Mouse (Mus musculus): ENCODE data around the gene Guk1. TPM values are rescaled to one million over a fixed set of nuclear protein-coding genes. Genes with fewer than 3 reads are reported as not detected.
"Not testable (repeated sequence)": the region's sequence is repeated elsewhere in the genome, so short reads cannot be mapped to it uniquely, and the experiment has no call there.

Gene Guk1
- polyA plus RNA-seq, 1 experiment from 2014 or later: 101 TPM

DNA sequence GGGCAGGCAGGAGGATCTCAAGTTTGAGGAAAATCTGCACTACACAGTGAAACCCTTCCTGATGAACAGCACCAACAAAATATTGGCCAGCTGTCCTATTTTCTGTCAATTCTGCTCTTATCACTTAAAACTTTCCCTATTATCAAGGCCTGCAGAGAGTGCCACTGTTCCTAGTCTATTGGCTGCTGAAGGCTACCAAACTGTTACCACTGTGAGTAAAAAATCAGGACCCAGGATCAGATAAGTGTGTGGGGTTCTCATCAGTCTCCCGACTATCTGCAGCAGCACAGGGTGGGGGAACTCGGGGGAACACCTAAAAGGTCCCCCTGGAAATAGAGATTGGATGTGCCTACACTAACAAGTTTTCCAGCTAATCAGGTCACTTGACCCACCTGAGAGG is 33.2 kb upstream of the Guk1 start:
- Histone ChIP-seq H3K4me2 (peak overlapping the region; percentile 49), H3K27me3 (replicated peaks) (no peaks in the 10 kb centered on the region), H3K4me1 (replicated peaks) (peaks cover 69% of the 10 kb centered on the region), H3K36me3 (no peaks in the 10 kb centered on the region; the same call in 1 of the 2 replicates), H3K27ac (ENCODE audit: poor library complexity, severe bottlenecking) (no peak overlapping the region), H3K9ac (no peak overlapping the region; the same call in 1 of the 2 replicates), H3K9me3 (replicated peaks) (no peaks in the 10 kb centered on the region), H3K4me3 (0 out of 2 replicates have a peak overlapping the region, but pooled peaks have one; percentile 21)
- no peak for ATAC-seq (ENCODE audit: insufficient number of reproducible peaks, low FRiP score)
- WGBS: 38% methylated on average over 2 of the region's 2 CpGs

DNA sequence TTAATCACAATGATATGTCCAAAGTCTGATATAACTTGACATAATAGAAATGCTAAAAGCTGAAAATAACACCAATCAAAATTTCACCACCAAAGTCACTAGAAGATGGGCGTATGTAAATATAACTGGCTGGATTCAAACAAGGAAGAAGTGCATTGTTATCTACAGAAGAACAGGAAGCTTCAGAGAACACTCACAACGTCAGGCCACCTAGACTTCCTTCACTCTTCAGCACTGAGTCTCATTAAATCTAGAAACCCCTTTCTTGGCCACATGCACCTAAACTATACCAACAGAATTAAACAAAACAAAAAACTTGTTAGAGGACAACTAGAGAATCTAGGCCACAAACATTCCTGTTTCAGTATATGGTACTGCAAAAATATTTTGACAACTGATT is 32.5 kb upstream of the Guk1 start:
- no peak overlapping the region for H3K4me3 ChIP-seq
- 41% methylated on average over 2 of the region's 2 CpGs for WGBS
- peaks cover 71% of the 10 kb centered on the region for H3K4me1 ChIP-seq (replicated peaks)
- ATAC-seq (ENCODE audit: insufficient number of reproducible peaks, low FRiP score): no peak
- no peaks in the 10 kb centered on the region for H3K9me3 ChIP-seq (replicated peaks)
- H3K27me3 ChIP-seq (replicated peaks): no peaks in the 10 kb centered on the region
- H3K4me2 ChIP-seq: no peak overlapping the region; the same call in 1 of the 2 replicates
- no peak overlapping the region for H3K27ac ChIP-seq (ENCODE audit: poor library complexity, severe bottlenecking)
- H3K9ac ChIP-seq: no peak overlapping the region
- peaks cover 3% of the 10 kb centered on the region for H3K36me3 ChIP-seq

DNA sequence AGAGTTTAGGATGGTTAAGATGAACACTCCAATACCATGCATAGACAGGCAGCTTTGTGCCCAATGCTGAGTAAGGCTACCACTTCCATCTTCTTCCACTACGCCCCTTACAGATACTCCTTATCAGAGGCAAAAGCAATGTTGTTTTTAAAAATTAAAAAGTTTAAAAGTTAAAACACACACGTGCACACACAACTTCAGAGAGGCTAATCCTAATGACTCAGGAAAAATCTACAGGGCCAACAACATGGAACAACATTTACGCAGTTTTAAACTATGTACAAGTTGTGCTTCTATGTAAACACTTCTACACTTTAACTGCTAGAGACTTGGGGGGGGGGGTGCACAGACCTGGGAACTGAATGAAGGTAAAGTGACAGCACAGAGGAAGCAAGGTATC is 32.0 kb upstream of the Guk1 start:
- H3K4me3 ChIP-seq: no peak overlapping the region
- no peak overlapping the region for H3K27ac ChIP-seq (ENCODE audit: poor library complexity, severe bottlenecking)
- no peaks in the 10 kb centered on the region for H3K27me3 ChIP-seq (replicated peaks)
- no peak for ATAC-seq (ENCODE audit: insufficient number of reproducible peaks, low FRiP score)
- H3K9ac ChIP-seq: no peak overlapping the region
- H3K9me3 ChIP-seq (replicated peaks): no peaks in the 10 kb centered on the region
- peaks cover 6% of the 10 kb centered on the region for H3K36me3 ChIP-seq
- WGBS: 87% methylated on average over 3 of the region's 3 CpGs
- H3K4me2 ChIP-seq: peak overlapping the region; percentile 6
- H3K4me1 ChIP-seq (replicated peaks): peaks cover 73% of the 10 kb centered on the region

DNA sequence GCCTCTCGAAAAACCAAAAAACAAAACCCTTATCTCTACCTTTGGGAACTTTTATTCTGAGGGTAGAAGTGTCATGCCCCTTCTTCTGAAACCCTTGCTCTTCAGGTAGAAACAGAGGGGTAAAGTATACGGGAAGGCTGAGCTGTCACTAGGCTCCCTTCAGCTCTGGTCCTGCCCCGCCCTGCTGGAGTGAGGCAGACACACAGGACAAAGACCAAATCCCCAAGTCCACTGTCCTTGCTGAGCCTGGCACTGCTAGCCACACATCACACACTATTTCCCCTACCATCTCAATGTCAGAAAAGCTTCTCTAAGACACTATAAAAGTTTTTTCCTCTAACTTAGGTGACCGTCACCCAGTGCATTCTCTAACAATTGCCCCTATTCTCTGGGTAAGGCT is 30.3 kb upstream of the Guk1 start:
- H3K4me2 ChIP-seq: no peak overlapping the region
- no peaks in the 10 kb centered on the region for H3K9me3 ChIP-seq (replicated peaks)
- H3K27ac ChIP-seq (ENCODE audit: poor library complexity, severe bottlenecking): no peak overlapping the region
- peaks cover 83% of the 10 kb centered on the region for H3K4me1 ChIP-seq (replicated peaks)
- no peak overlapping the region for H3K9ac ChIP-seq
- no peak overlapping the region for H3K4me3 ChIP-seq
- 81% methylated on average over 4 of the region's 4 CpGs for WGBS
- no peak for ATAC-seq (ENCODE audit: insufficient number of reproducible peaks, low FRiP score)
- H3K27me3 ChIP-seq (replicated peaks): no peaks in the 10 kb centered on the region
- H3K36me3 ChIP-seq: peaks cover 13% of the 10 kb centered on the region

DNA sequence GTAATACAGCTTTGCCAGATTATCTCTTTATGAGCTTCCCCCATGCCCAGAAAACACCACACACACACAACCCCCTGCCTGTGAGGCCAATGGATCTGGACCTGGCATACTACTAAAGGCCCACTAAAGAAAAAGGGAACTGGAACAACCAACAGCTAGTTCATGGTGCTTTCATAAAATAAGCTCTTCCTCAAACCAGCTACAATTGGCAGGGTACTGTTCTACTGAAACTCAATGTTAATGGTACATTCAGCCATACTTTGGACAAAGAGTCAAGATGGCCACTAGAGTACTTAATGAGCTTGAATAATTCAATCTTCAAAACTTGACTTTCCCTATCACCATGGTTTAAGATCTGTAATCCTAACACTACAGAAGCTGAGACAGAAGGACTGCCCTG is 29.6 kb upstream of the Guk1 start:
- ATAC-seq (ENCODE audit: insufficient number of reproducible peaks, low FRiP score): no peak
- H3K4me1 ChIP-seq (replicated peaks): peaks cover 86% of the 10 kb centered on the region

DNA sequence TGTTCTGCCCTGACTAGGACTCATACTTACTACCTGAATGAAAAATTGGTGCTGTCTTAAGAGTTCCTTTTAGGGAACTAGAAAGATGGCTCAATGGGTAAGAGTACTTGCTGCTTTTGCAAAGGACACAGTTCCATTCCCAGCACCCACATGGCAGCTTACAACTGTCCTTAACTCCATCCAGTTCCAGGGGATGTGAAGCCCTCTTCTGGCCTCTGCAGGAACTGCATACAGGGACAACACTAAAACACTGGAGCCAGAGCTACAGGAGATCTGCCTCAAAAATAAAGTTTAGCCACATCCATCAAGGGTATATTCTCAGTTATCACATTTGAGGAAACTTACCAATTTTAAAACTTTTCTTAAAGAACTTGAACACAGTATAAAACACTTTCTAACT is 27.1 kb upstream of the Guk1 start:
- Histone ChIP-seq H3K27ac (ENCODE audit: poor library complexity, severe bottlenecking) (no peak overlapping the region), H3K4me2 (no peak overlapping the region), H3K27me3 (replicated peaks) (no peaks in the 10 kb centered on the region), H3K4me3 (no peak overlapping the region), H3K36me3 (peaks cover 33% of the 10 kb centered on the region), H3K9ac (no peak overlapping the region), H3K4me1 (replicated peaks) (peaks cover 73% of the 10 kb centered on the region), H3K9me3 (replicated peaks) (no peaks in the 10 kb centered on the region)
- ATAC-seq (ENCODE audit: insufficient number of reproducible peaks, low FRiP score): no peak

More for the DNA sequence above, 29.6 kb upstream of the Guk1 start:
- Histone ChIP-seq H3K4me2 (no peak overlapping the region), H3K9ac (no peak overlapping the region), H3K9me3 (replicated peaks) (no peaks in the 10 kb centered on the region), H3K27ac (ENCODE audit: poor library complexity, severe bottlenecking) (no peak overlapping the region), H3K4me3 (no peak overlapping the region), H3K36me3 (peaks cover 18% of the 10 kb centered on the region), H3K27me3 (replicated peaks) (no peaks in the 10 kb centered on the region)

DNA sequence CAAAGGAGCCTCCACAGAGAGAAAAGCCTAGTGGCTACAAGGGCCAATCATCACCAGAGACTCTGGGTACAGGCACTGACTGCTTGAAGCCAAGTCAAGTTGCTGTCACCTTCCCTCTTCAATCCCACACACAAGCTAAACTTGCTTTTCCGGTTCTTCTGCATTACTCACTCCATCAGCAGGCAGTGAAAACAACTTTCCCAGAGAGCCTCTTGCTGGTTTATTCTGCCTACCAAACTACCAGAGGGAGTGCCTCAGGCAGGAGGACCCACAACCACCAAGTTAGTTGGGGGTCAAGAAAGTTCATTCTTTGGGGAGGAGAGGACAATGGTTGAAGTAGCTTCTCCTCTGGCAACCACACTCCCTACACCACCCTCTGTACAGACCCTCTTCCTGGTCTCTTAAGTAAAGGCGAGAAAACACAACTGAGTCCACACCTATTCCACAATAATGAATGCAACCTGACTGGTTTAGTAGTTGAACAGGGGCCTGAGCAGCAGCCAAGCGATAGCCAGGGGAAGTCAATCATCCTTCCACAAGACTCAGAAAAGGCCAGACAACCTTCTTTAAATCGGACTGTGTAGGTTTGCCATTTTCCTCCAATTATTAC is 26.5 kb upstream of the Guk1 start:
- Histone ChIP-seq H3K4me1 (replicated peaks) (peaks cover 73% of the 10 kb centered on the region), H3K4me2 (no peak overlapping the region)
- no peak for ATAC-seq (ENCODE audit: insufficient number of reproducible peaks, low FRiP score)

DNA sequence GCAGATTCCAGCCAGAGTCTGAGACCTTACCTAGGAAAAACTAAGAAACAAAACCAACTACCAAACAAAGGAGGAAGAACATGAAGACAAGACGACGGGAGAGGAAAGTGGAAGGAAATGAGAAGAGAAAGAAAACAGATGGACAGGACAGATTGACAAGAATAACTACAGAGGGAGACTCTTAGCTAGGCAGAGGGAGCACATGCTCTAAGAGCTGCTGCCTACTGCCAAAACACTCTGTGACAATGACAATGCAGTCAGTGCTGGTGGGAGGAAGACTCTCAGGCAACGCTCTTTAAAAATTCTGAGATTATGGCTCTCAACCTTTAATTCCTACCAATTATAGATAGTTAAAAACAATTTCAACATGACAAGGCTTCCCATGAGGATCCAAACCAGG is 24.9 kb upstream of the Guk1 start:
- peaks cover 49% of the 10 kb centered on the region for H3K36me3 ChIP-seq
- no peaks in the 10 kb centered on the region for H3K27me3 ChIP-seq (replicated peaks)

More for the DNA sequence above, 26.5 kb upstream of the Guk1 start:
- no peaks in the 10 kb centered on the region for H3K9me3 ChIP-seq (replicated peaks)
- H3K9ac ChIP-seq: no peak overlapping the region
- peaks cover 35% of the 10 kb centered on the region for H3K36me3 ChIP-seq
- WGBS: 83% methylated on average over 4 of the region's 4 CpGs
- no peaks in the 10 kb centered on the region for H3K27me3 ChIP-seq (replicated peaks)
- H3K27ac ChIP-seq (ENCODE audit: poor library complexity, severe bottlenecking): no peak overlapping the region
- H3K4me3 ChIP-seq: no peak overlapping the region

DNA sequence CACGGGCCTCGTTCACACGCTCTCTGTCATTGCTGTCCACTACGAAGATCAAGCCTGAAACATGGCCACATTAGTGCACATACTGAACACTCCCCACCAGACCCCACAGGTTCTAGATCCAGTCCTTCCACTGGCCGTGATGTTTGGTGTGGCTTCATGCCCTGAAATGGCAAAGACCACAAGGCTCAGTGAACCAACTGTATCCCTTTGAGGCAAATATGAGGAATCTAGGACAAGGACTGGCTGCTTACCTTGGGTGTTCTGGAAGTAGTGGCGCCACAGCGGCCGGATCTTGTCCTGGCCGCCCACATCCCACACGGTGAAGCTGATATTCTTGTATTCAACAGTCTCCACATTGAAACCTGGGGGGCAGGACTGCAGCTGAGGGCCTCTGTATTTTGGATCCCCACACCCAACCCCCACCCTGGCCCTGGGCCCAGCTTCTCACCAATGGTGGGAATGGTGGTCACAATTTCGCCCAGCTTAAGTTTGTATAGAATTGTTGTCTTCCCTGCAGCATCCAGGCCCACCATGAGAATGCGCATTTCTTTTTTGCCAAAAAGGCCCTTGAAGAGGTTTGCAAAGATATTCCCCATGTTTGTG is 21.0 kb upstream of the Guk1 start:
- Histone ChIP-seq H3K9me3 (replicated peaks) (no peaks in the 10 kb centered on the region), H3K9ac (no peak overlapping the region), H3K4me2 (no peak overlapping the region), H3K27ac (ENCODE audit: poor library complexity, severe bottlenecking) (no peak overlapping the region), H3K27me3 (replicated peaks) (no peaks in the 10 kb centered on the region), H3K4me3 (no peak overlapping the region), H3K4me1 (replicated peaks) (peaks cover 59% of the 10 kb centered on the region), H3K36me3 (peaks cover 66% of the 10 kb centered on the region)
- 92% methylated on average over 12 of the region's 12 CpGs for WGBS
- ATAC-seq (ENCODE audit: insufficient number of reproducible peaks, low FRiP score): no peak

More for the DNA sequence above, 24.9 kb upstream of the Guk1 start:
- Histone ChIP-seq H3K9me3 (replicated peaks) (no peaks in the 10 kb centered on the region), H3K4me2 (no peak overlapping the region), H3K9ac (no peak overlapping the region), H3K4me1 (replicated peaks) (peaks cover 71% of the 10 kb centered on the region), H3K4me3 (no peak overlapping the region), H3K27ac (ENCODE audit: poor library complexity, severe bottlenecking) (no peak overlapping the region)
- WGBS: 66% methylated on average over 3 of the region's 3 CpGs
- no peak for ATAC-seq (ENCODE audit: insufficient number of reproducible peaks, low FRiP score)

DNA sequence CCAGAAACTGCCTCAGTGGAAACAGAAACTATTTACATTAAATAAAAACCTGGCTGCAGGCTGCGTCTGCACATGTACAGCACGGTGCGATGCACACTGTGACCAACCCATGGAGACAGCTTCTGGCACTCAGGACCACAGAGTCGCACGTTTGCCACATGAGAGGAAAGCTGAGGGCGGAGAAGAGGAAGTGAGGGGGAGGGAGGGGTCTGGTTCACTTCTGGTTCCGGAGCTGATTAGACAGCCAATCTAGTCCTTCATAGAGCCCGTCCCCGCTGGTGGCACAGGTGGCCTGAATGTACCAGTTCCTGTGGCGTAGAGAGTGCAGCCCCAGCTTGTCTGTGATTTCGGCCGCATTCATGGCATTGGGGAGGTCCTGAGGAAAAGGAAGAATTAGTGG is 20.3 kb upstream of the Guk1 start:
- H3K27me3 ChIP-seq (replicated peaks); H3K4me2 ChIP-seq; H3K4me3 ChIP-seq; H3K27ac ChIP-seq (ENCODE audit: poor library complexity, severe bottlenecking); ATAC-seq (ENCODE audit: insufficient number of reproducible peaks, low FRiP score); H3K9me3 ChIP-seq (replicated peaks); H3K9ac ChIP-seq: not testable (repeated sequence)
- Histone ChIP-seq H3K4me1 (replicated peaks) (peaks cover 54% of the 10 kb centered on the region), H3K36me3 (peaks cover 62% of the 10 kb centered on the region)
- 67% methylated on average over 12 of the region's 12 CpGs for WGBS

DNA sequence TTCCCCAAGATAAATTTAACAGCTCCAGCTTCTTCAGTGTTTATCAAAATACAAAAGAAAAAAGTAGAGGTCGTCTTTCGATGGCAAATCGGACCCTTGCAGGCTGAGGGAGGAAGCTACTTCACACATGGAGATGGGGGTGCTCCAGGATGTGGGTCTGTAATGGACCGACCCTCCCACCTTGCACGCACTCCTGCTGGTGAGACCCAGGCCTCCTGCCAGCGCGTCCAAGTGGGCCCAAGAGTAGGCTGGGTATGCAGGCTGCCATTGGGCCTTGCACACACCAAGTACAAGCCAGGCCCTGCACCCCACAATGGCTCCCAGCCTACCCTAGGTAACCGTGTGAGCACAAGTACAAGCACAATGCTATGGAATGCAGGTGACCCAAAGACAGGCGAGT is 19.5 kb upstream of the Guk1 start:
- not testable (repeated sequence) for H3K27me3 ChIP-seq (replicated peaks); H3K4me3 ChIP-seq; H3K9ac ChIP-seq; H3K9me3 ChIP-seq (replicated peaks); H3K27ac ChIP-seq (ENCODE audit: poor library complexity, severe bottlenecking); H3K4me2 ChIP-seq; ATAC-seq (ENCODE audit: insufficient number of reproducible peaks, low FRiP score)
- 86% methylated on average over 9 of the region's 9 CpGs for WGBS
- Histone ChIP-seq H3K36me3 (peaks cover 63% of the 10 kb centered on the region), H3K4me1 (replicated peaks) (peaks cover 46% of the 10 kb centered on the region)

DNA sequence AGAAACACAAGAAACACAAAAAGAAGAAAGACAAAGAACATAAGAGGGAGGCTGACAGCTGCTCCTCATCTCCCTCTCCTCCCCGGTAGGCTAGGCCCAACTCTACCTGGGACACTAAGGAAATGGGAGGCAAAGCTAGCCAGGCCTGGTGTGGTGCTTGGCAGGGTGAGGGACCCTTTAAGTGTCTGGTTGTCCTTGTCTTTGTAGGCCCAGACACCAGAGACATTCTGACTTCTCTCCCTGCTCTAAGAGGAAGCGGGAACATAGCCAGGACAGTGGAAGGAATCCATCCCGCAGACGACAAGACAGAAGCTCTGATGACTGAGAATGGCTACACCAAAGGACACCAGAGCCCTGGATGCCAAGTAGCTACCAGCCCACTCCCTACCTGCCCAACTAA is 18.0 kb upstream of the Guk1 start:
- H3K36me3 ChIP-seq: peaks cover 70% of the 10 kb centered on the region
- peaks cover 44% of the 10 kb centered on the region for H3K4me1 ChIP-seq (replicated peaks)
- 76% methylated on average over 4 of the region's 4 CpGs for WGBS
- ATAC-seq (ENCODE audit: insufficient number of reproducible peaks, low FRiP score): no peak
- H3K27me3 ChIP-seq (replicated peaks): no peaks in the 10 kb centered on the region
- H3K9ac ChIP-seq: no peak overlapping the region
- H3K4me3 ChIP-seq: no peak overlapping the region
- no peak overlapping the region for H3K4me2 ChIP-seq
- no peaks in the 10 kb centered on the region for H3K9me3 ChIP-seq (replicated peaks)
- H3K27ac ChIP-seq (ENCODE audit: poor library complexity, severe bottlenecking): no peak overlapping the region
